Comparison of ENCODE assay signal across 10 mouse cellular contexts in genomic region chr5:96802185-96802584, GRCm38 (mm10). TPM values are rescaled to one million over a fixed set of nuclear protein-coding genes. Genes with fewer than 3 reads are reported as not detected.
DNase-seq lines count a peak whose midpoint lies in the region; ATAC-seq lines count a peak whose summit lies in the region.
"Had no signal": no experiment of that assay in that cellular context is flagged by ENCODE, and none has a peak within 500 bp of the region (broad histone marks: within the 10 kb centered on the region; RNA-seq: fewer than 3 reads in every experiment).

No protein-coding gene starts in this region.

- H3K36me3 ChIP-seq in midbrain, embryonic 10.5 days: no peaks in the 10 kb centered on the region
- no peaks in the 10 kb centered on the region for H3K36me3 ChIP-seq in midbrain, embryonic 16.5 days (ENCODE audit: control insufficient read depth, insufficient read depth, low read length)
- H3K36me3 ChIP-seq in limb, embryonic 12.5 days: no peaks in the 10 kb centered on the region
- H3K36me3 ChIP-seq: liver, embryonic 12.5 days had no signal

- peaks cover 14% of the 10 kb centered on the region for H3K4me1 ChIP-seq in midbrain, embryonic 10.5 days
- H3K4me1 ChIP-seq in midbrain, embryonic 16.5 days (ENCODE audit: control insufficient read depth, insufficient read depth, low read length): no peaks in the 10 kb centered on the region
- H3K4me1 ChIP-seq in limb, embryonic 12.5 days (replicated peaks): peaks cover 22% of the 10 kb centered on the region
- H3K4me1 ChIP-seq: liver, embryonic 12.5 days had no signal

- no peak overlapping the region for H3K4me2 ChIP-seq in midbrain, embryonic 16.5 days (ENCODE audit: low read length)
- no peak overlapping the region for H3K4me2 ChIP-seq in limb, embryonic 12.5 days
- H3K4me2 ChIP-seq: liver, embryonic 12.5 days had no signal

- 48% methylated on average over 7 of the region's 7 CpGs for WGBS in midbrain, embryonic 10.5 days
- 30% methylated on average over 7 of the region's 7 CpGs for WGBS in midbrain, embryonic 16.5 days
- 14% methylated on average over 7 of the region's 7 CpGs for WGBS in limb, embryonic 12.5 days

- ATAC-seq in midbrain, embryonic 16.5 days: no peak
- peak; percentile 37; the same call in 1 of the 2 replicates for ATAC-seq in limb, embryonic 12.5 days (ENCODE audit: insufficient number of reproducible peaks, insufficient read depth, low FRiP score, low TSS enrichment, low read depth)
- ATAC-seq: liver, embryonic 12.5 days had no signal

- H3K27ac ChIP-seq in midbrain, embryonic 10.5 days (replicated peaks): peak overlapping the region; percentile 17; the same call in 1 of the 2 replicates
- H3K27ac ChIP-seq in midbrain, embryonic 16.5 days (ENCODE audit: low read length): no peak overlapping the region
- 0 out of 2 replicates have a peak overlapping the region, but pooled peaks have one; percentile 50 for H3K27ac ChIP-seq in limb, embryonic 12.5 days
- H3K27ac ChIP-seq: liver, embryonic 12.5 days had no signal

- no peak overlapping the region for H3K9ac ChIP-seq in midbrain, embryonic 16.5 days (ENCODE audit: low read depth, low read length)
- no peak overlapping the region for H3K9ac ChIP-seq in limb, embryonic 12.5 days (replicated peaks)
- H3K9ac ChIP-seq: liver, embryonic 12.5 days had no signal

- no peaks in the 10 kb centered on the region for H3K27me3 ChIP-seq in midbrain, embryonic 10.5 days (ENCODE audit: low read depth, poor library complexity, severe bottlenecking)
- H3K27me3 ChIP-seq in midbrain, embryonic 16.5 days (ENCODE audit: control insufficient read depth, insufficient read depth, low read depth, low read length): no peaks in the 10 kb centered on the region
- H3K27me3 ChIP-seq in limb, embryonic 12.5 days: no peaks in the 10 kb centered on the region
- H3K27me3 ChIP-seq: liver, embryonic 12.5 days had no signal

- DNase-seq in midbrain, embryonic 10.5 days (ENCODE audit: low spot score): peak; percentile 32
- peak; percentile 11 to 28 for DNase-seq in gastrocnemius, adult 8-10 months (ENCODE audit: low spot score in 2 of 2)
- peak; percentile 37 for DNase-seq in yolk sac, embryonic 10.5 days (ENCODE audit: low spot score)
- DNase-seq in urinary bladder, adult 2 months (ENCODE audit: low spot score): no peak
- no peak for DNase-seq in frontal cortex, adult 2 months (ENCODE audit: extremely low spot score in 1 of 2, low spot score in 1 of 2)
- DNase-seq in thymus, adult 18-20 months: no peak
- DNase-seq: thymus, postnatal 14 days had no signal

- H3K4me3 ChIP-seq in midbrain, embryonic 10.5 days: no peak overlapping the region
- H3K4me3 ChIP-seq in midbrain, embryonic 16.5 days (ENCODE audit: low read depth, low read length): no peak overlapping the region
- no peak overlapping the region for H3K4me3 ChIP-seq in limb, embryonic 12.5 days (replicated peaks)
- H3K4me3 ChIP-seq: liver, embryonic 12.5 days had no signal

- no peaks in the 10 kb centered on the region for H3K9me3 ChIP-seq in midbrain, embryonic 10.5 days (replicated peaks)
- no peaks in the 10 kb centered on the region for H3K9me3 ChIP-seq in midbrain, embryonic 16.5 days (replicated peaks; ENCODE audit: control insufficient read depth, low read length, poor library complexity, severe bottlenecking)
- H3K9me3 ChIP-seq in limb, embryonic 12.5 days: no peaks in the 10 kb centered on the region
- H3K9me3 ChIP-seq: liver, embryonic 12.5 days had no signal

RNA-seq across cellular contexts. Expression of gene Anxa3, which starts 9.0 kb away (rescaled TPM):
- polyA plus RNA-seq in midbrain, embryonic 10.5 days (2016; fragmentation: Nextera tagmentation; extraction: Ambion mirVana): 47.4 and 55.2 TPM in 2 replicates
- polyA plus RNA-seq in midbrain, embryonic 16.5 days (2015; fragmentation: Nextera tagmentation; extraction: Ambion mirVana): 23.3 and 24.9 TPM in 2 replicates
- 10 to 100 TPM in 2 of 4 experiments, 1 to 10 TPM in 2; 6.2 to 12.2 (median 10.0) TPM for total RNA-seq in gastrocnemius, adult 8-10 months (2022)
- polyA plus RNA-seq in limb, embryonic 12.5 days (2016; fragmentation: Nextera tagmentation; extraction: Ambion mirVana): 23.2 and 25.1 TPM in 2 replicates
- polyA plus RNA-seq in urinary bladder, adult 2 months (2012; rRNA removed): 108 and 175 TPM in 2 replicates
- 18.5 and 25.7 TPM in 2 replicates for polyA plus RNA-seq in frontal cortex, adult 2 months (2012; rRNA removed)

Comparison
In these comparisons a context has a peak if more than half of its experiments do, and no peak if none do; other contexts are left out.
1. DNase-seq: peak in midbrain, embryonic 10.5 days (single experiment), gastrocnemius, adult 8-10 months (2 of 2) and yolk sac, embryonic 10.5 days (single experiment); none in urinary bladder, adult 2 months (single experiment), frontal cortex, adult 2 months (0 of 2) and thymus, adult 18-20 months (0 of 2).